Mouse (Mus musculus): ENCODE results near the gene Zfp54. TPM values are rescaled to one million over a fixed set of nuclear protein-coding genes. Genes with fewer than 3 reads are reported as not detected.
"Not testable (repeated sequence)": the region's sequence is repeated elsewhere in the genome, so short reads cannot be mapped to it uniquely, and the experiment has no call there.

The Zfp54 gene
- polyA plus RNA-seq (2012; rRNA removed), result 1.1 and 1.6 TPM in 2 replicates

- peak; percentile 54 for DNase-seq (ENCODE audit: low read depth)
Measured at GRCm38 (mm10) chr17:21422664-21423599, at the start of gene Zfp54. Zfp54 (plus strand) TSS chr17:21423227.

- no peak for DNase-seq (ENCODE audit: low read depth)
Measured at GRCm38 (mm10) chr17:21375311-21375710, 47.7 kb upstream of the Zfp54 start.

DNA sequence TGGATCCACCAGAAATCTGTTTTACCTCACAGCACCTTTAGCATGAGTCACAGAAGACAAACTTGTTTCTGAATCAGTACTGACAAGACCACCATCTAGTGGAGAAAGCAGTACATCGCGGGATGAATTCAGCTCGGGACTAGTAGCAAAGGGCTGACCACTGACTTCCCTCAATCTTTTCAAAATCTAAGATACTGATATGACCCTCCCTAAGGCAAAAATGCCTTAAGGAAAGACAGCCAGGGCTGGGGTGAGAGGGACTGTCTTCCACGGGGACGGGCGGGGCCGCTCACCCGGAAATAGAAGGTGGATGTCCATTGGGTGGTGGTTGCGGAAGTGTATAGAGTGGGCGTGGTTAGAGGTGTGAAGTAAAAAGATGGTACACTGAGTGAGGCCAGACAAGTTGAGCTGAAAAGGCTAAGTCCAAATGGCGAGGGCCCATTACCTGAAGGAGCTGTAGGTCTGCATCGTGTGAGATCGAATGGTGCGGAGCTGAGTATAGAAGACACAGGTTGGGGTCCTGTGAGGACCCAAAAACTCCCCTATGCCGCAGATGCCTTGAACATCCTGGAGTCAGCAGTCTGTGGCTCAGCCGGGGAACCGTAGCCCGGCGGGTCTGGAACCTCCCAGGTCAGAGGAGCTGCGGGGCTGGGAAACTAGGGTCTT, 39.5 kb upstream of the Zfp54 start, which contains the start of gene Zfp677:
Gene Zfp677, plus strand, starts transcription at position 358 of the 666 bp plus-strand sequence.
- peak; percentile 67 for DNase-seq (ENCODE audit: low read depth)

GRCm38 (mm10) chr17:21384057-21384411, 39.0 kb upstream of the Zfp54 start:
- no peak for DNase-seq (ENCODE audit: low read depth)

DNA sequence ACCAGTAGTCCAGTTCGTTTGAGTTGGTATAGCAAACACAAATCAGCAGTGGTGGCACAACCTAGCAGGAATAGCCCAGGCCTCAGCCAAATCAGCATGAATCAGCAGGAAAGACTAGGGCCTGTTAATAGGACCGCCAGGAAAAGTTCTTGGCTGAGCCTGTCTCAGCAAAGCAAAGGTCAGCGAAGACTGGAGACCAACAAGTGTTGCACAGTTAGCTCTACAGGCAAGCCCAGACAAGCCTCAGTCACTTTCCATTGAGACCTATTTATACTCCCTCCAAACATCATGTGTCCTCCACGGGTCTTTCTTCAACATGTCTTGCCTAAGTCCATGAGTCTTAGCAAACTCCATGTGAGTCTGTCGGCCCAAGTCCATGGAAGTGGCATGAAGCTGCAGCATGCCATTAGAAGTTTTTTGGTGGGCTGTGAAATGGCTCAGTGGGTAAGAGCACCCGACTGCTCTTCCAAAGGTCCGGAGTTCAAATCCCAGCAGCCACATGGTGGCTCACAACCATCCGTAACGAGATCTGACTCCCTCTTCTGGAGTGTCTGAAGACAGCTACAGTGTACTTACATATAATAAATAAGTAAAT, 15.9 kb downstream of the Zfp54 start:
- DNase-seq (ENCODE audit: low read depth), result not testable (repeated sequence)

GRCm38 (mm10) chr17:21449669-21450068, 26.6 kb downstream of the Zfp54 start:
- no peak for DNase-seq (ENCODE audit: low read depth)

DNA sequence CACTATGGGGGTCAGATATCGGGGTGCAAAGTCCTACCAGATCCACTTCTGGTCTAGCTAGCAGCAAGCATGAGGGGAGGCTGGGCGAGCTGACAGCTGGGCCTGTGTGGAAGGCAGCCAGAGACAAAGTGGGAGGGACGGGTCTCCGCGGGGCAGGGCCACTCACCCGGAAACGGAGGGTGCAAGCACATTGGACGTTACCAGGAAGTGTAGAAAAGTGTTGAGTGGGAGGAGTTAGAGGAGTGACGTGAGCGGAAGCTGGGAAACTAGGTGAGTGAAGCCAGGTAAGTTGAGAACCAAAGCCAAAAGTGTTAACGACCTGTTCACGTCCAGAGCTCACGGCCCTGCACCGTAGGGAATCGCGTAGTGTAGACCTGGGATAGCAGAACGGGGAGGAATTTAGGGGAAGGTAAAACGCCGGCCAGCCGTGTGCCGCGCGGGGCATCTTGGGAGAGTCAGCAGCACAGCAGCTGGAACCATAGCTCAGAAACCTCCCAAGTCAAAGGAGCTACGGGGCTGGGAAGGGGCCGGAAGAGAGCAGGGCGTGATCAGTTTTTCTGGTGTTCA, 27.2 kb downstream of the Zfp54 start, which contains the start of gene Zfp51:
Gene Zfp51, plus strand, starts transcription at position 237 of the 567 bp plus-strand sequence.
- peak; percentile 94 for DNase-seq (ENCODE audit: low read depth)

- DNase-seq (ENCODE audit: low read depth), result no peak
Measured at GRCm38 (mm10) chr17:21463550-21463949, 40.5 kb downstream of the Zfp54 start.

- no peak for DNase-seq (ENCODE audit: low read depth)
Measured at GRCm38 (mm10) chr17:21472032-21472652, 49.1 kb downstream of the Zfp54 start.

GRCm38 (mm10) chr17:21472653-21473307, 49.8 kb downstream of the Zfp54 start:
- DNase-seq (ENCODE audit: low read depth), result no peak

GRCm38 (mm10) chr17:21473362-21474190, 50.5 kb downstream of the Zfp54 start:
- DNase-seq (ENCODE audit: low read depth), result no peak

DNA sequence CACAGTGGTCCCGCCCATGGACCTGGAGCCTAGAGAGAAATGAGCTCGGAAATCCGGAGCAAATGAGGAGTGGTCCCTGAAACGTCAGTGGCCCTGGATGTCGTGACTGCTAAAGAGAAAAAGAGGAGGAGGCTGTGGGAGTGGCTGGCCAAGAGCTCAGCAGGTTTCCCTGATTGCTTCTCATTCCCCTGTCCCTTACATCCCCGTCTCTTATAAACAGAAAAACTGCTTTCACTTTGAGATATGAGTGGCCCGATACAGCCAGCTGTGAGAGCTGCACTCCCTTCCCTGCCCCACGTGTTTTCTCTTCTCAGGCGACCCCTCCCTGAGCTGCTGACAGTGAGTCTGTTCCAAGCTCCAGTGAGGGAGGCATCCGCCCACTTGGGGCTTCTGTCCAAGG, 51.7 kb downstream of the Zfp54 start:
- not testable (repeated sequence) for DNase-seq (ENCODE audit: low read depth)

DNA sequence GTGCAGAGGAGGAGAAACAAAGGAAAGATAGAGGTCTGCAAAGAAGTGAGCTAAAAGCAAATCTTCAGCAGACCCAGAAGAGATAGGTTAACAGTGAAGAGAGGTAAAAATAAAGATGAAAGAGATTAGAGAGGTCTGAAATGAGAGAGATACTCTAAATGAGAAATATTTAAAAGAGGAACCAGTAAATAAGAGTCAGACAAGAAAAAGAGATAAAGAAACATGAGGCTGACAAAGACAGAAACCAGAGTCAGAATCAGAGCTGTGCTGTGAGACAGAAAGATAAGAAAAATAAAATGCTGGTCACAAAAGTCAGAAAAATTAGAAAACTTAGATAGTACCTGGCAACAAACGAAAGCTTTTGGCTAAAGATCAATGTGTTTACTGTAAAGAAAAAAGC, 52.3 kb downstream of the Zfp54 start:
- DNase-seq (ENCODE audit: low read depth), result not testable (repeated sequence)

- not testable (repeated sequence) for DNase-seq (ENCODE audit: low read depth)
Measured at GRCm38 (mm10) chr17:21476351-21476750, 53.3 kb downstream of the Zfp54 start.

- not testable (repeated sequence) for DNase-seq (ENCODE audit: low read depth)
Measured at GRCm38 (mm10) chr17:21478103-21478777, 55.2 kb downstream of the Zfp54 start.
